Mouse (Mus musculus) lung, embryonic 14.5 days (tissue): ENCODE data around the gene Zmym3. TPM values are rescaled to one million over a fixed set of nuclear protein-coding genes. Genes with fewer than 3 reads are reported as not detected.

Experiments
- ATAC-seq: fragments of 200-750 bp; cut with Nextera tagmentation; 2 replicates; pipeline ENCODE4 v1.8.0; 2017; ENCODE audit warnings: mild to moderate bottlenecking, moderate TSS enrichment, moderate library complexity; ENCODE audit not compliant: insufficient read depth
- DNase-seq: peaks from one replicate; pipeline ENCODE4 v3.0.0-alpha.2; 2015
- H3K27ac ChIP-seq: fragments of 300-500 bp; sonication (generic); 2 replicates; pipeline ENCODE4 v1.5.1; 2014; ENCODE audit warnings: low read depth, mild to moderate bottlenecking, moderate library complexity
- H3K27me3 ChIP-seq: fragments of 300-500 bp; sonication (generic); 2 replicates; pipeline ENCODE4 v1.6.1; 2014; ENCODE audit warnings: low read length, control low read depth; ENCODE audit not compliant: insufficient read depth
- H3K36me3 ChIP-seq: fragments of 300-500 bp; sonication (generic); 2 replicates; pipeline ENCODE4 v1.6.1; 2014; ENCODE audit warnings: control low read depth; ENCODE audit not compliant: insufficient read depth
- H3K4me1 ChIP-seq: fragments of 300-500 bp; sonication (generic); 2 replicates; pipeline ENCODE4 v1.6.1; 2014; ENCODE audit warnings: antibody characterized with exemption, control low read depth; ENCODE audit not compliant: insufficient read depth
- H3K4me2 ChIP-seq: fragments of 300-500 bp; sonication (generic); 2 replicates; pipeline ENCODE4 v1.6.1; 2014; ENCODE audit warnings: mild to moderate bottlenecking
- H3K4me3 ChIP-seq: fragments of 300-500 bp; sonication (generic); 2 replicates; pipeline ENCODE4 v1.5.1; 2014; ENCODE audit warnings: low read depth, low read length
- H3K9ac ChIP-seq: fragments of 300-500 bp; sonication (generic); 2 replicates; pipeline ENCODE4 v1.6.1; 2014
- H3K9me3 ChIP-seq: fragments of 300-500 bp; sonication (generic); 2 replicates; pipeline ENCODE4 v1.6.1; 2016; ENCODE audit warnings: low read depth, low read length, control low read depth
- CTCF ChIP-seq: IDR thresholded peaks from 2 replicates; pipeline ENCODE4 v1.5.1; 2016; ENCODE audit warnings: antibody characterized with exemption, low read depth
- WGBS: fragments of 180-500 bp; shearing (Covaris S2); extraction: QIAGEN DNeasy Blood & Tissue Kit; methylation state at CpG from one replicate; pipeline ENCODE4 v1.1.7; 2014; 5-methylcytosine and 5-hydroxymethylcytosine counted together
- polyA plus RNA-seq: library from polyadenylated mRNA; unstranded; fragments of >200 nt; fragmentation: Nextera tagmentation; extraction: Ambion mirVana; gene quantifications from 2 replicates; pipeline ENCODE4 v1.2.1, GENCODE M21; 2014

Gene Zmym3
- 26.2 and 29.8 TPM in 2 replicates for polyA plus RNA-seq

DNA sequence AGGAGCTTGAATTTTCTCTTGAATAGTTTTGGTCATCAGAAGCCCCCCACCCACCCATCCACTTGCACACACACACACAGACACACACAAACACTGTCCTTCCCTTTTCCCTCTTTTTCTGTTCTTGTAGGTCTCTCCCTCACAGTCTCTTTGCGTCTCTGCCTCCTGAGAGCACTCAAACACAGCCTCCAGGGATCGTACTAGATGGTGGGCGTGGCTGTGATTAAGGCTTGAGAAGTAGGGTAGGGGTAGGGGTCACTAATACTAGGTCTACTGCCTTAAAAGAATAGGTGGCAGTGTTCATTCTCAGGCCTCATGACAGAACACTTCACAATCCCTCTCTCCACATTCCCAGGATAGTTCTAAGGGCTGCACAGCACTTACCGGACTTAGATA is at the start of gene Zmym3:
Gene Zmym3 (minus strand): TSS at position 150 of the 396 bp plus-strand sequence.
- ATAC-seq (no peak; the same call in 1 of the 2 replicates), DNase-seq (peak; percentile 39)
- H3K27me3 ChIP-seq: no peaks in the 10 kb centered on the region
- H3K9me3 ChIP-seq: no peaks in the 10 kb centered on the region
- peaks cover under 1% of the 10 kb centered on the region; the same call in 1 of the 2 replicates for H3K36me3 ChIP-seq
- 18% methylated on average over 4 of the region's 4 CpGs for WGBS
- H3K27ac ChIP-seq: peak within 1 kb of the TSS; percentile 69
- H3K4me3 ChIP-seq: peak within 1 kb of the TSS; percentile 56
- no peaks in the 10 kb centered on the region for H3K4me1 ChIP-seq
- peak within 1 kb of the TSS; percentile 63 for H3K9ac ChIP-seq
- no peak for TF ChIP-seq CTCF
- H3K4me2 ChIP-seq: peak within 1 kb of the TSS; percentile 65

DNA sequence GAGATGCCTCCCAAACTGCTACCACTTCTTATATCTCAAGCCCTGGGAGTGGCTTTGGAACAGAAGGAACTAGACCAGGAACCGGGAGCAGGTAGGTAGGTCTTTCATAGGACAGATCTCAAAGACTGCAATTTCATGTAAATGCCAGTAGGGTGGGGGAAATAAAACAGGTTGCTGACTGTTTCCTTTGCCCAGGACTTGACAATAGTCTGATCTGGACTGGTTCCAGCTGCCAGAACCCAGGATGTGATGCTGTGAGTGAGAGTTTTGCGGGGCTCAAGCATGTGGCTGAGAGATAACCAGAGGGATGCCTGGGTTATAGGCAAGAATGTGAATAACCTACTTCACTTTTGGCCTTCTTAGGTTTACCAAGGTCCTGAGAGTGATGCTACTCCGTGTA is 30.9 kb upstream of the Zmym3 start:
- Histone ChIP-seq H3K4me1 (no peaks in the 10 kb centered on the region), H3K4me3 (no peak overlapping the region), H3K4me2 (no peak overlapping the region), H3K9me3 (no peaks in the 10 kb centered on the region), H3K9ac (no peak overlapping the region), H3K36me3 (peaks cover 40% of the 10 kb centered on the region), H3K27ac (no peak overlapping the region), H3K27me3 (no peaks in the 10 kb centered on the region)
- 73% methylated on average over 3 of the region's 3 CpGs for WGBS
- ATAC-seq (no peak), DNase-seq (no peak)
- TF ChIP-seq CTCF: no peak

DNA sequence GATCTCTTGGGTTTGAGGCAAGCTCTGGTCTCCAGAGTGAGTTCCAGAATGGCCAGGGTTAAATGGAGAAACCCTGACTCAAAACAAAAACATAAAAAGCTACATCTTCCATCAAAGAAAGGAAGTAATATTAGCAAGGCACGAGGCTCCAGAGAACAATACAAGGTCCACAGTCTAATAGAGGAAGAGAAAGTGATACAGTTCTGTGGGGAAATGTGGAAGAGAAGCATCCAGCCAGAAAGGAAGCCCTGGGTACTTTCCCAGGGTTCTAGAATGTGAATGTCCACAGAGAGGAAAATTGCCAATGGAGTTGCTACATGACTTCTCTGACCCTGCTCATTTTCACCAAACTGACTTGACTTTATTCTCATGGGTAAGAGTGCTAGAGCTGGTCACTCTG is 30.5 kb upstream of the Zmym3 start:
- Histone ChIP-seq H3K27ac (no peak overlapping the region), H3K4me3 (no peak overlapping the region), H3K27me3 (no peaks in the 10 kb centered on the region), H3K36me3 (peaks cover 45% of the 10 kb centered on the region), H3K4me2 (no peak overlapping the region), H3K4me1 (no peaks in the 10 kb centered on the region), H3K9me3 (no peaks in the 10 kb centered on the region), H3K9ac (no peak overlapping the region)
- no peak for DNase-seq
- 46% methylated on average over 1 of the region's 1 CpGs for WGBS
- no peak for ATAC-seq
- no peak for TF ChIP-seq CTCF

DNA sequence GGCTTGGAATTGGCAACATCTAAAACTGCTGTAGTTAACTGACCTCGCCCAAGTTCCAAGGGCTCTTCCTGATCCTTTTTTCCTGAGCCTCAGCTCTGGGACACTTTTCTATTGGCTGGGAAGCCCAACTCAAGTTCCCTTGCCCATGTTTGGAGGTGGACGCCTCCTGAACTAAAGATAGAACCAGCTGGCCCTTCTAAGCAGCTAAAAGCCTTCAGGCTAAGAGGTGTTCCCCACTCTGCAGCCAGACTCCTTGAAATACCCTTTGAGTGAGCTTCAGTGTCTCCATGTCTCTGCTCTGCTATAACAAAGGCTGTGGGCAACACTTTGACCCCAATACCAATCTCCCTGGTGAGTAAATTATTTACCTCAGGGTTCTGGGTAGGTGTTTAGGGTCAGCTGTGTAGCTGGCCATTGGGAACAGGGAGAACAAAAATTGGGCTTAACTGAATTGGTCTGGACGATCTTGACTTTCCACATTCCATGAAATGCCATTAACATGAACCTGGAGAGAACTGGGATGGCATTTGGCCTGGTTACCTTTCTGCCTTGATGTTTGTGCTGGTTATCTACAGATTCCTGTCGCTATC is 28.3 kb upstream of the Zmym3 start, which contains the start of gene Itgb1bp2:
Gene Itgb1bp2 (plus strand): TSS at position 203 of the 590 bp plus-strand sequence.
- Histone ChIP-seq H3K4me3 (no peak within 1 kb of the TSS), H3K4me1 (no peaks in the 10 kb centered on the region), H3K27ac (no peak within 1 kb of the TSS), H3K9me3 (no peaks in the 10 kb centered on the region), H3K27me3 (no peaks in the 10 kb centered on the region), H3K36me3 (peaks cover 65% of the 10 kb centered on the region), H3K4me2 (no peak within 1 kb of the TSS), H3K9ac (no peak within 1 kb of the TSS)
- ATAC-seq (no peak; the same call in 1 of the 2 replicates), DNase-seq (peak; percentile 10)
- WGBS: 65% methylated on average over 4 of the region's 4 CpGs
- no peak for TF ChIP-seq CTCF

DNA sequence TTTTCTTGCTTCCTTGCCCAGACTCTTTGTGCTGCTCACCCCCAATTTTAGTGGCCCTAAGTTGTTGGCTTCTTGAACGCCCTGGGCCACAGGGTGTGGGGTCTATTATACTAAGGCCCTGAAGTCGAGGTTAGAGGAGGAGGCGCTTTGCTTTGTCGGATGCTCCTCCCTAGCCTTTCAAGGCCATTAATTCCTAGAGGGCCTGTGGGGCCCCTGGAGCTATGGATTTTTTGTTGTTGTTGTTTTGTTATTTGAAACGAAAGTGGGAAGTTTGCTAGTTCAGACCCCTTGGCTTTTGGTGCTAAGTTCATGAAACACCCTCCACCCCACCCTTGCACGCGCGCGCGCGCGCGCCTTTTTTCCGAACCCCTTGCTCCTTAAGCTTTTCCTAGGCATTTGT is 9.3 kb upstream of the Zmym3 start:
- TF ChIP-seq CTCF: no peak
- ATAC-seq (peak; percentile 59), DNase-seq (peak; percentile 41)
- Histone ChIP-seq H3K4me1 (no peaks in the 10 kb centered on the region), H3K4me3 (peak overlapping the region; percentile 59), H3K27ac (peak overlapping the region; percentile 97), H3K9me3 (no peaks in the 10 kb centered on the region), H3K4me2 (peak overlapping the region; percentile 63), H3K27me3 (no peaks in the 10 kb centered on the region), H3K36me3 (peaks cover 26% of the 10 kb centered on the region), H3K9ac (peak overlapping the region; percentile 90)
- 9% methylated on average over 14 of the region's 14 CpGs for WGBS

DNA sequence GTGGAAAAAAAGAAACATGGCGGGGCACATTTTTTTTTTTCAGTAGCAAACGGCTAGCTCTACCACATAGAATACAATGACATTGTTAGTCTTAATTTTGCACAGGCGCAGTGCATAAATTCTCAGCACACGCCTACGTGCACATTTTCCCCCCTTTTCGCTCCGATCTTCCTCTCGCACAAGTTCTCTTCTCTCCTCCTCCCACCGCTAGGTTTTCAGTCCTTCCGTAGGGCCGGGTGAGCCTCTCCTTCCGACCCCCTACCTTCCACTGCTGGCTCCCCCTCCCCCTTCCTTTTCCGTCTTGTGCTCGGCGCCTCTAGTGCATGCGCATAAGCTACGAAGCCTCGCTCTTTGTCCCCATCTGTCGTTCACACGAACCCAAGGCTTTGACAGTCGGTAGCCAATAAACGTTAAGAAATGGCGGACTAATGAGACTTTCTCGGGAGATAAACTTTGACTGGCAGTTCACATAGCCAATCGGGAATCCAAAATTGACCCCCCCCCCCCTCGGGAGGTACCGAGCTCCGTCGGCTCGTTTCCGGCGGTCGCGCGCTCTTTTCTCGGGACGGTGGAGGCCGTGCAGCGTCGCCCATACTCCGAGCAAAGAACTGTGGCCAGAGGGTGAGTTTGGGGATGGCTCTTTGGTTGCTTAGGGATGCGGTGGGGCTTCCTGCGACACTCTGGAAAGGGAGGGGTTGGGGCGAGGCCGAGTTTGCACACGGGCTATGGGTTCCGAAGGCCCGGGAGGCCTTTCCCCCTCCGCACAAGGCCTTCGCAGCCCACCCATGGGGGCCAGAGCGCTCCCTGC is 8.7 kb upstream of the Zmym3 start, which contains the start of gene Nono:
Gene Nono (plus strand): TSS at position 177 of the 808 bp plus-strand sequence.
- ATAC-seq: peak; percentile 96
- H3K27ac ChIP-seq: peak within 1 kb of the TSS; percentile 97
- H3K27me3 ChIP-seq: no peaks in the 10 kb centered on the region
- TF ChIP-seq CTCF: peak; percentile 45
- peak within 1 kb of the TSS; percentile 90 for H3K9ac ChIP-seq
- no peaks in the 10 kb centered on the region for H3K4me1 ChIP-seq
- peaks cover 24% of the 10 kb centered on the region for H3K36me3 ChIP-seq
- H3K4me2 ChIP-seq: peak within 1 kb of the TSS; percentile 63
- no peaks in the 10 kb centered on the region for H3K9me3 ChIP-seq
- peak; percentile 97 for DNase-seq
- H3K4me3 ChIP-seq: peak within 1 kb of the TSS; percentile 59
- WGBS: 11% methylated on average over 50 of the region's 51 CpGs

DNA sequence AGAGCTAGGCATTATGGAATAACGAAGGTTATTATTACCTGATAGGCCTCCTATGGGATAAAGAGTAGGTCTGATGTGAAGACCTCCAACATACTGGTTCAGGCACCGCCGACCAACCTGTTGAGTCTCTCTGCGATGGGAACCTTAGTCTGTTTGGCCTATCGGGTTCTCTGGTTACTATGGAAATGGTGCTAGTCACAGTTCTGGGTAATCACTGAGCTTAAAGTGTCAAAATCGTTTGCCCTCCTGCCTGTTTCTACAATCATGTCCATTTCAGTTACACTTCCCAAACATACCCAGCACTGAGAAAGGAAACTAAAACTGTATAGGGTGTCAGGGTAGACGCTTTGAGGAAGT is 8.1 kb upstream of the Zmym3 start:
- WGBS: 15% methylated on average over 7 of the region's 7 CpGs
- TF ChIP-seq CTCF: no peak
- Histone ChIP-seq H3K27ac (peak overlapping the region; percentile 90), H3K9me3 (no peaks in the 10 kb centered on the region), H3K4me2 (peak overlapping the region; percentile 55), H3K9ac (0 out of 2 replicates have a peak overlapping the region, but pooled peaks have one; percentile 32), H3K27me3 (no peaks in the 10 kb centered on the region), H3K4me3 (peak overlapping the region; percentile 59), H3K36me3 (peaks cover 20% of the 10 kb centered on the region), H3K4me1 (no peaks in the 10 kb centered on the region)
- ATAC-seq (no peak), DNase-seq (no peak)
